Mouse (Mus musculus) myocyte (in vitro differentiated cells): ENCODE results near the gene Tpt1.

ENCODE experiments used
- MAX ChIP-seq: IDR thresholded peaks from one replicate; pipeline ENCODE4 v1.6.1; 2011; ENCODE audit warnings: low read depth, mild to moderate bottlenecking, control low read depth
- MYOG ChIP-seq, 3 experiments: IDR thresholded peaks; one replicate each; pipeline ENCODE4 v1.6.1; 2011; ENCODE audit warnings: control low read depth in 2 of 3, low read depth in 2 of 3, mild to moderate bottlenecking in 2 of 3; ENCODE audit not compliant: insufficient read length in 2 of 3, control insufficient read depth in 1 of 3, insufficient read depth in 1 of 3
- POLR2A ChIP-seq: IDR thresholded peaks from one replicate; pipeline ENCODE4 v1.6.1; 2011; ENCODE audit warnings: low read depth, mild to moderate bottlenecking, control low read depth, moderate library complexity; ENCODE audit not compliant: insufficient read length
- POLR2AphosphoS2 ChIP-seq: IDR thresholded peaks from one replicate; pipeline ENCODE4 v1.6.1; 2011; ENCODE audit warnings: low read depth, control low read depth; ENCODE audit not compliant: insufficient read length
- REST ChIP-seq: IDR thresholded peaks from one replicate; pipeline ENCODE4 v1.6.1; 2011; ENCODE audit warnings: mild to moderate bottlenecking, control low read depth, moderate library complexity; ENCODE audit not compliant: insufficient read depth, insufficient read length
- TCF12 ChIP-seq: IDR thresholded peaks from one replicate; pipeline ENCODE4 v1.6.1; 2011; ENCODE audit warnings: mild to moderate bottlenecking, control low read depth; ENCODE audit not compliant: poor library complexity, insufficient read depth, severe bottlenecking
- TCF3 ChIP-seq: IDR thresholded peaks from one replicate; pipeline ENCODE4 v1.6.1; 2011; ENCODE audit warnings: low read depth, control low read depth; ENCODE audit not compliant: insufficient read length

DNA sequence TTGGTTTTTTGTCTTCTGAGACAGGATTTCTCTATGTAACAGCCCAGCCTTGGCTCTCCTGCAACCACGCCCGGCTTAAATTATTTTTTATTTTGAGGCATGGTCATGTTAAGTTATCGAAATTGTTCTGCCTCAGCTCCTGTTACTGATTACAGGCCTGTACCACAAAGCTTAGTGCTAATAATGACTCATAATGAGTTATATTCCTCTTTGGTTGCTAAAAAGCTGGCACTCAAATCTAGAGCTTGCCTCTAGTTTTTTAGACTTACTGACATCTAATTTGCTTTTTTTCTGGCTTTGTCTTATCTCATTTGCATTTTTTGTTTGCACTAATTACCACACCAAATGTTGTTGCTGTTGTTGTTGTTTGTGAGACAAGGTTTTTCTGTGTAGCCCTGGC, 8.3 kb upstream of the Tpt1 start:
- TF ChIP-seq POLR2A (no peak), MAX (no peak), MYOG (IDR thresholded peaks at IDR 0.05; ENCODE audit: control insufficient read depth in 1 of 3, insufficient read depth in 1 of 3, insufficient read length in 2 of 3, low read depth in 2 of 3) (no peak), REST (no peak), TCF12 (no peak), POLR2AphosphoS2 (no peak), TCF3 (no peak)
